Mouse (Mus musculus): ENCODE measurements around the gene Aip. TPM values are rescaled to one million over a fixed set of nuclear protein-coding genes. Genes with fewer than 3 reads are reported as not detected.

Aip gene
- total RNA-seq, 2 experiments from 2014 or later: 46.5 to 47.1 TPM

DNA sequence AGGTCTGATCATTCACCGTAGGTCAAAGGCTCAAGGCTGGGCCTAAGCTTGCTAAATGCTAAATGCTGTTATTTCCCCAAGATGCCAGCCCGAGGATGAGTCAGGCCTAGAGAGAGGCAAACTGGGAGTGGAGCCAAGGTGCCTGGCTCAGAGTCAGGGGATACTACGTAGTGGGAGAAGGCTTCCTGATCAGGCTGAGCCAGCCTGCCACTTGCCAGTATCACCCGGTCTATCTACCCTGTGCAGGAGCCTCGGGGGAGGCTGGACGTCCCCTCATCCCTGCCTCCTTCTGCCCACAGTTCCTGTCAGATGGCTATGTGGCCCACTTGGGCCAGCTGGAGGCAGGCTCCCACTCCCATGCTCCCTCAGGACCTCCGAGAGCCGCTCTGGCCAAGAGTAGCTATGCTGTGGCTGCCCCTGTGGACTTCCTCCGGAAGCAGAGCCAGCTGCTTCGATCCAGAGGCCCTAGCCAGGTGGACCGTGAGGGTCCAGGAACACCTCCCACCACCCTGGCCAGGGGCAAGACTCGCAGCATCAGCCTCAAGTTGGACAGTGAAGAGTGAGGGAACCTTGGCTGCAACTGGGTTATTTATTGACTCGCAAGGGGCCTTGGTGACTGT lies 12.4 kb downstream of the Aip start:
- peak; percentile 85 for DNase-seq

DNA sequence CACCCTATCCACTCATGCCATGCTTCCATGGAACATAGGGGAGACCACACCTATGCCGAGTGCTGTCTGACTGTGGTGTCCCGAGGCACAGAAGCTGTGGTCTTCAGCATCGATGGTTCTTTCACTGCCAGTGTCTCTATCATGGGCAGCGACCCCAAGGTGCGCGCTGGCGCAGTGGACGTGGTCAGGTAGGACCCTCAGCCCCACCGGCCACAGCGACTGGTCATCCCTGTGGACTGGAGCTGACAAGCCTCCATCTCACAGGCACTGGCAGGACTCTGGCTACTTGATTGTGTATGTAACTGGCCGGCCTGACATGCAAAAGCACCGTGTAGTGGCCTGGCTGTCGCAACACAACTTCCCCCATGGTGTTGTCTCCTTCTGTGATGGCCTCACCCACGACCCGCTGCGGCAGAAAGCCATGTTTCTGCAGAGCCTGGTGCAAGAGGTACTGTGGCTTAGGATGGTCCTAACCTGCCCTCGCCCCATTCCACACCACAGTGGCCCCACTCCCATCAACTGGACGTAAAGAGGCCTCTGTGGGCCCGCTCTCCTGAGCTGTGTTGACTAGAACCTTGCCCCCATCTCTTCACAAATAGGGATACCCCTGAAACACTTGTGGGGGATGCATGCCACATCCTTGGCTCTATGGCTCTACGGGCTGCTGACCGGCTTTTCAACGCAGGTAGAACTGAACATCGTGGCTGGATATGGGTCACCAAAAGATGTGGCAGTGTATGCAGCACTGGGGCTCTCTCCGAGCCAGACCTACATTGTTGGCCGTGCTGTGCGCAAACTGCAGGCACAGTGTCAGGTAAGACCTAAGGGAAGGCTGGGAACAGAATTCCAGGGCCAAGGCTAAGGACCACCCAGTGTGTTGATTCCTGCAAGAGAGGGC lies 13.3 kb downstream of the Aip start:
- DNase-seq: no peak

DNA sequence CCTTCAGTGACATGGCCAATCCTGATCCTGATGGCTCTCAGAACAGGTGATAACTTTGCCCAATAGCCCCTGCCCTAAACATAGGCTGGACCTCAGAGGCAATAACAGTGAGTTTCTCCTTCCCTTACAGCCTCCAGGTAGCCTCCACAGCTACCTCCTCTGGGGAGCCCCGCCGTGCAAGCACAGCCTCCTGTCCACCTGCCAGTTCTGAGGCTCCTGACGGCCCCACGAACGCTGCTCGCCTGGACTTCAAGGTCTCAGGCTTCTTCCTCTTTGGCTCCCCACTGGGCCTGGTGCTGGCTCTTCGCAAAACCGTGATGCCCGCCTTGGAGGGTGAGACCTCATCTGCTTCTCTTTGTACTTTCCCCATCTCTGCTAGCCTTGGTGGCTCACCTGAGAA lies 17.1 kb downstream of the Aip start:
- no peak for DNase-seq

DNA sequence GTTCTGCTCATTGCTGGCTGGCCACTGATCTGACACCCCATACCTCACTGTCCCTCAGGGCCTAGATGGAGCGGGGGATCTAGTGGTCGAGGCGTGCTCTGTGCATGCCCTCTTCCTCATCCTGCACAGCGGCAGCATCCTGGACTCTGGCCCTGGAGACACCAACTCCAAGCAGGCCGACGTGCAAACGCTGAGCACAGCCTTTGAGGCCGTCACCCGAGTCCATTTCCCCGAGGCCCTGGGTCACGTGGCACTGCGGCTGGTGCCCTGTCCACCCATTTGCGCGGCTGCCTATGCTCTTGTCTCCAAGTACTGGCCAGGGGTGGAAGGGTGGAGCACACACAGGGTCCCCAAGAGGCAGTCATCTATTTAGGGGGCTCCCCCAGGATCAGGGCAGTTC lies 19.0 kb downstream of the Aip start:
- no peak for DNase-seq

DNA sequence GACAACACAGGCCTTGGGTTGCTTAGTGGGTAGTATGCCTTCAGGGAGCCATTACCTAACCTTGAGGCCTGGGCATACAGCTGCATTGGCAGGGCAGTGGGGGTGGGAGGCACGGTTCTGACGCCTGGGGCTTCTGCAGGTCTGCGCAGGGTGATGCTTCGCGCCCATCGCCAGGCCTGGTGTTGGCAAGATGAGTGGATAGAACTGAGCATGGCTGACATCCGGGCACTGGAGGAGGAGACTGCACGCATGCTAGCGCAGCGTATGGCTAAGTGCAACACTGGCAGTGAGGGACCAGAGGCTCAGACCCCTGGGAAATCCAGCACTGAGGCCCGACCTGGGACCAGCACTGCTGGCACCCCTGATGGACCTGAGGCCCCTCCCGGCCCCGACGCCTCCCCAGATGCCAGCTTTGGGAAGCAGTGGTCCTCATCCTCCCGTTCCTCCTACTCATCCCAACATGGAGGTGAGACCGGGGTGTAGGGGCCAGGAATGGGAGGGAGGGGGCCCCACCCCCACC lies 20.9 kb downstream of the Aip start:
- no peak for DNase-seq

DNA sequence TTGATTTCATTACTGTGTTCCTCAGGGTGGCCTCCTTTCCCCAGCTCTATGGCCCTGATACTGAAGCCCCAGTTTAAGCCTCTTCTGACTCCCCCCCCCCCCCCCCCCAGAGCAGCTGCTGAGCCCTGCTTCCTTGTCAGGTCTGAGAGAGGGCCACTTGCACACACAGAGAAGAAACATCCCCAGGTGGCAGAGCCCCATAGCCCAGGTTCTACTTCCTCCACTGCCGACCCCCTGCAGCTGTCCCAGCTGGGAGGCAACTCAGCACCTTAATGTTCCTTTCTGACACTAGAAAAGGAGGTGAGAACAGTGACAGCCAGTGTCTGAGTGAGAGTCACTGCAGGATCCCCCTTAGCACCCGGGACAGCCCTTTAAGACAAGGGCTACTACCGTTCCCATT lies 21.9 kb downstream of the Aip start:
- DNase-seq: no peak

DNA sequence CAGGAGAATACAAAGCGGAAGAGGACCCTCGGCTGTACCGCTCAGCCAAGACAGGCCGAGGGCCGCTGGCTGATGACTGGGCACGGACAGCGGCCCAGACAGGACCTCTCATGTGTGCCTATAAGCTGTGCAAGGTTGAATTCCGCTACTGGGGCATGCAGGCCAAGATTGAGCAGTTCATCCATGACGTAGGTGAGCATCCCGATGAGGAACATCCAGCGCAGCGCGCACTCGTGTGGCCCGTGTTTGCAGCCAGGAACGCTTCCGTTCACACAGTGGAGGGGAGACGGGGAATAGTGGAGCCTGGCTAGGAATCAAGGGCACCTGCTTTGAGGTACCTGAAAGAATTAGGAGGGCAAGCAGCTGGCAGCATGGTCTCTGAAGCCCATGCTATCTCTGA lies 22.4 kb downstream of the Aip start:
- DNase-seq: no peak

DNA sequence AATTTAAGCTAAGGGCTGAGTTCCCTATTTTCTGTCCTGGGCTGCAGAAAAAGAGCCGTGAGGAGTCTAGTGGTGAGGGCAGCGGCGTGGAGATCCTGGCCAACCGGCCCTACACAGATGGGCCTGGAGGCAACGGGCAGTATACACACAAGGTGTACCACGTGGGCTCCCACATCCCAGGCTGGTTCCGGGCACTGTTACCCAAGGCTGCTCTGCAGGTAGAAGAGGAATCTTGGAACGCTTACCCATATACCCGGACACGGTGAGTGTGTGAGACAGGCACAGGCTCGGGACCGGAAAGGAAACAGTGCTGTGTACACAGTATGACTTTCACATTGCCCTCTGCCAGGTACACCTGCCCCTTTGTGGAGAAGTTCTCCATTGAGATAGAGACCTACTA lies 23.0 kb downstream of the Aip start:
- no peak for DNase-seq

DNA sequence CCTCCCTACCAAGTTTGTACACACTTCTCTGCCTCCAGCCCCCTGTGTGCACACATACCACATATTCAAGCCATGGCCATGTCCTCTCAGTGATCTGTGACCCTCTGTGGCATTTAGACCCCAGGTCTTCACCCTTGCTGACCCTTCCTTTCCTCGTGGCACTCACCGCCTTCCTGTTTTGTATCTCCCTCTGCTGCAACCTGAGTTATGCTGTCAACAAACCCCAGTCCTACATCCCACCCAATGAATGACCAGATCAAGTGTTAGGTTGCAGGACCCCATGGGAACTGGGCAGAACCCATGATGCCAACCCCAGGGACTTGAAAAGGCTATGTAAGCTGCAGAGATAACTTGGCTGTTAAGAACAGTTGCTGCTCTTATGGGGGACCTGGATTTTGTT lies 23.6 kb downstream of the Aip start:
- DNase-seq: no peak

DNA sequence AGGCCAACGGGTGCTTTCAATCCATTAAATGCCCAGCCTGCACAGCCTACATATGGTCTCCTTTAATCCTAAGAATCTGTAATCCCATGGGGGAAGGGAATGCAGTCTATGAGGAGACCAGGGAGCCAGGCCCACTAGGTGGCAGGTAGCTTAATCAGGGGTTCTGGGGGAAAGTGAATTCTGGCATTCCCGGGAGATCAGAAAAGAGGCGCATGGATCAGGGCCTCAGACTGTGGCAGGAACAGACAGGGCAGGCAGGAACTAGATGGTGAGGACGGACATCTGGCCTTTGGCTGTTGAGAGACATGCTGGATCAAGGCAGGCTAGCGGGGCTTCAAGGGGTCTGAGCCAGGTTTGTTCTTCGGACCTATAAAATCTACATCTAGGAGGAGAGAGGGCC lies 24.2 kb downstream of the Aip start:
- no peak for DNase-seq

DNA sequence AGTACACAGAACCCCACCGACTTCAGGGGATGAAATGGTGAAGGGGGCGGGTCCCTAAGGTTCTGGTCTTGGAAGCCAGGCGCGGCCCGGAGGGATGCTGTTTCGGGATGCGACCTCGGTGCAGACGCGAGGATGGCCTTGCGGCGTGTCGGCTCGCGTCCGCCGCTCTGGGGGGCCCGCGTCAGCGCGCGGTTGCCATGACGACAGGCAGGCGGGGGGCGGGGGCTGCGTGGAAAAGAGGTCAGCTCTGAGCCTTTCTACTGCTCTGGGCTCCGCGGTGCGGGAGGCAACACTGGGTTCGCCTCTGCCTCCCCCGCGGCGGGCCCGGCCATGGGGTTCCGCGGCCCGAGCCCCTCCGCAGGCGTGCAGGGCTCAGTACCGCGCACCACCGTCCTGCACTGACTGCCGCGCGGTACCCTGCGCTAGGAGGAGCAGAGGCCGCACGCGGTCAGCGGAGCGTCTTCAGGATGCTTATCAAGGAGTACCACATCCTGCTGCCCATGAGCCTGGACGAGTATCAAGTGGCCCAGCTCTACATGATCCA lies 24.9 kb downstream of the Aip start:
- DNase-seq: no peak

DNA sequence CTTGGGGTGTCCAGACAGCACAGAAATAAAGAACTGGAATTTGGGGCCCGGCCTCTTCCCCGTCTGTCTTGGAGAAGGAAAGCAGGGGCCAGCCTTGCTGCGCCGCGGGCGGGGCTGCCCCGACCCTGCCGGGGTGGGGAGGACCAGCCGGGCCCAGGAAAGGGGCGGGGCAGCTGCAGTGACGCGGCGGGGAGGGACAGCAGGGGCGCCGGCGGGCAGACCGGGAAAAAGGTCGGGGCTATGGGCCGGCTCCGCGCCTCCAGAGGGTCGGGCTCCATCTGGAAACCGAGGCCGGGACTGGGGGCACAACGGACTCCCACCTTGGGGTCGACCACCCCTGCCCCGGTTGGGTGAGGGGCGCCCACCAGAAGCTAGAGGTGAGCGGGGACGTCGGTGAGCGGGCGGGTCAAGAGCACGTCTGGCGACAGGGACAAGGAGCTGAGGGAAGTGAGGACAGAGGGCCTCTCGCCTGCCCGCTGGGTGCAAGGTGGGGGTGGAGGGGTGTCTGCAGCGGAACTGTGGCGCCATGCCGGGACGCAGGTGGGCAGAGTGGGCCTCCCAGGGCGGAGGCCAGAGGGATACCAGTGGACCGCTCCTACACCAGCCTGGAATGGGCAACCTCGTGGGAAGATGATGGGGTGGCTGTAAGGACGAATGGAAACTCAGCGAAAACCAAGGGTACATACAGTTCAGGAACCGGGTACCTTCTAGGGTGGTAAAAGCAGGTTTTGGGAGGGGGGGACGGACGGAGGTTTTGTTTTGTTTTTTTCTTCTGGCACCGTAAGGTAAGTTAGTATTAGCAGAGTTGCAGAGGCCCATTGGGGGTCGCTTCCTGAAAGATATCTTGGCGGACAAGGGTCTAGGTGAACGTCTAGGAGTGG lies 25.6 kb downstream of the Aip start, which contains the start of gene Pitpnm1:
Gene Pitpnm1 (plus strand): TSS at position 162 of the 881 bp plus-strand sequence.
- DNase-seq: peak; percentile 74

DNA sequence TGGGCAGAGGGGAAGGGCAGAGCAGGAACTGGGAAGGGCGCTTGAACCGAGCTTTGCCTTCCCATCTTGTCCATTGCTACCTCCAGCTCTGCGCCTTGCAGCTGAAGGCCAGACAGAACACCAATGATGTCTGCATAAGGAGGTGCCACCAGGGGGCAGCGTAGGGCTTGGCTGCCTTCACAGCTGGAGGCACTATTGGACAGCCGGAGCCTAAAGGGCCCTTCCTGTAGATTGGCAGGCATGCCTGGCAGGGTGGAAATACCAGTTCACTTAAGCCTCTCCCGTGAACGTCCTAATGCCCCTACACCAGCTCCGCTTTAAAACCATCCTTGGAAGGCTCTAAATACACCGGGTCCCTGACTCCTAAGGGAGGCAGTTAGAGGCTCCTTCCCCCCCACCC lies 26.6 kb downstream of the Aip start:
- peak; percentile 95 for DNase-seq

DNA sequence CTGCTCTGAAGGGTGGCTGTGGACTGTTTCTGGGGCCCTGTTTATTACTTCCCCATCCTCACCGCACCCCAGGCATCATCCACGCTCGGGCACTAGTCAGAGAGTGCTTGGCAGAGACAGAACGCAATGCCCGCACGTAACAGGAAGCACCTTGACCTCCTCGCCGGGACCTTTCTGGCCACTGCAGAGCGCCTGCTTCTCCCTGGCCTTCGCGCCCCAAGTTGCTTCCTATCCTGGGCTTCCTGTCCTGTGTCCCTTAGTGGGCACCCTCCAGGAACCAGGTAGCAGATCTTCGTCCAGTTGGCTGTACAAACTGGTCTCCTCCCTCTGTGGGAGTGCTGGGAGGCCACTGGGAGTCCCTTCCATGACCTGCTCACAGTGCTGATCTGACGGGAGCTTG lies 27.2 kb downstream of the Aip start:
- DNase-seq: no peak

DNA sequence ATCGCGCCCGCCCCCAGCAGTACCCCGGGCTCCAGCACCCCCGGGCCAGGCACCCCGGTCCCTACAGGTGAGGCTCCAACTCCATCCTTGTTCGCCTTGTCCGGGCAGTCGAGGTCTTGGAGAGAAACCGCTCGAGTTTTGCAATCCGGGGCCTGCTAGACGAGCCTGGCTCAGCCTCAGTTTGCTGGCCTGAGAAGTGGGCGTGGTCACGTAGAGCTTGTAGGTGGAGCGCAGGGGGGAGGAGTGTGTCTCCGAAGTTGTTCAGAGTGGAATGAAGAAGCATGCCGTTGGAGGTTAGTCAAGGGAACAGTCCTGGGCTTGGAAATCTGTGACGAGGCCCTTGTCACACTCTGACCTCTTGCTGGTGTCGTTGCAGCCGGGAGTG lies 28.2 kb downstream of the Aip start:
- no peak for DNase-seq

DNA sequence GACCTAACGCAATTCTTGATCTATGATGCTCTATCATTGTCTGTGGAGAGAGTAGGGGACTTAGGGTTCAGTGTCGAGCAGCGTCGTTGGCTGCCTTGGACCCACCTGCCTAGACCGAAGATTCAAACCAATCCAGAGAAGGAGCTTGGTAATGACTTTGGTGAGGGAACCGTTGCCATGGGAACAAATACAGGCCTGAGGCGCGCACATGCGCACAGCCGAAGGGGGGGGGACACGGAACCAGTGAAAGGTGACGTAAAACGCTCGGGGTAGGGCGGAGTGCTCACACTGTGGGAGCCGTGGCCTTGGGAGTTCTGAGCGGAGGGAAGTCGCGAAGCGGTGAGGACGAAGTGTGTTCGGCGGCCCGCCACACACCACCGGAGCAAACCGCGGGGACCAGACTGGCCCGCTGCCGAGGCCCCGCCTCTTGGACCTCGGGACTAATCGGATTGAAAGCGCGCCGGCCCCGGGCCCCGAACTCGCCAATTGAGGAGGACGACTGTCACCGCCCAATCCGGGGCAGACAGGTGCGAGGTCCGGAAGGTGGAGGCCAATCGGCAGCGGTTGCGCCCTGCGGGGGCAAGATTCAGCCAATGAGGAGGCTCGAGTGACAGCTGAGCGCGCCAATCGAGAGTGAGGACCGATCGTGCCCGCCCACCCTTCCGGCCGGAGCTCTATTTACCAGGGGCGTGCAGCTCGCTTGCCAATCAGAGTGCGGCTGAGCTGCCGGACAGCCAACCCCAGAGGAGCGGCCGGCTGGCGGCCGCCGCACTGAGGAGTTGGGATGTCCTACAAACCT lies 28.8 kb downstream of the Aip start, which contains the start of gene Cdk2ap2:
Gene Cdk2ap2 (plus strand): TSS at position 541 of the 799 bp plus-strand sequence.
- peak; percentile 99 for DNase-seq

DNA sequence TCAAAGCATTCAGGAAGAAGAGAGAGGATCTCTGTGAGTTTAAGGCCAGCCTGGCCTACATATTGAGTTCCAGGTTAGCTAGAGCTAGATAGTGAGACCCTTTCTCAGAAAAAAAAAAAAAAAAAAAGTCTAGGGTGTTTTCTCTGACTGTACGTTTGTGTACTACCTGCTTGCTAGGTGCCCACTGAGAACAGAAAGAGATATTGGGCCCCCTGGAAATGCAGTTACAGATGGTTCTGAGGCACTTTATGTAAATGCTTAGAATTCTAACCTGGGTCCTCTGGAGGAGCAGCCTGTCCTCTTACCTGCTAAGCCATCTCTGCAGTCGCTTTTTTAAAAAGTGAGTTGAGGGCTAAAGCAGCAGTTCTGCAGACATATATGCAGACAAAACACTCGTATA lies 29.9 kb downstream of the Aip start:
- no peak for DNase-seq

DNA sequence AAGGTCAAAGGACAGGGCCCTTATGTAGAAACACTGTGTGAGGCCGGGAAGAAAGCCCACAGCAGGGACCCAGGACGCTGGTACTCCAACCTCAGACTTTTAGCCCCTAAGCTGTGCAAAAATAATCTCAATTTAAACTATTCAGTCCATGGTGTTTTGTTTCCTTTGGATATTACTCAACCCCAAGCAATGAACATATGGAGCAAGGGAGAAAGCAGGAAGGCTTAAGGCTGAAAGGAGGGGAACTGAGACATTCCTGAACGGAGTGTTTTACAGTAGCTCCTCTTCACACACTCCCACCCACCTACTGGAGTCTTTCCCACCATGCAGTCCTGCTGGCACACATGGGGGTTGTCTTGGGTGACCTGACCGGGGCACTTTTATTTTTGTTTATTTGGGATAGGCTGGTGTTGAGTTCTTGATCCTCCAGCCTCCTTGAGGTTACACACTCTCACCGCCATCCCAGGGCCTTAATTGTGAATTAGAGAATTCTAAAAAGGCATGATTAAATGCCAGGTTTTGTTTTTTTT lies 30.8 kb downstream of the Aip start:
- no peak for DNase-seq

DNA sequence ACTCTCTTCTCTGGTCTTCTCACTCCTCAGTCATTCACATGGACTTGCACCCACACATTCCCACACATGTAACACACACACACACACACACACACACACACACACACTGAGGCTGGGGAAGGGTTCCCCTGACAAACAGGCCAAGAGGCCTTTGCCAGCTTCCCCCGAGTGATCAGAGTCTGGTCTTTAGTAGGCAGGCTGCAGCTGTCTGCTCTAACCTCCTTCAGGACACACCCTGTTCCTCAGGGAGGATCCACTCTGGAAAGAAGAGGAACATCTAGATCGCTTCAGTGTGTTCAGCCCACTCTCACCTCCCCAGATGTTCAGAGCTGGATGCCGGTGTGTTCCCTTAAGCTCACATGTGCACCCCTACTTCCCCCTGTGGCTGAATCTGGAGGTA lies 31.3 kb downstream of the Aip start:
- DNase-seq: no peak

DNA sequence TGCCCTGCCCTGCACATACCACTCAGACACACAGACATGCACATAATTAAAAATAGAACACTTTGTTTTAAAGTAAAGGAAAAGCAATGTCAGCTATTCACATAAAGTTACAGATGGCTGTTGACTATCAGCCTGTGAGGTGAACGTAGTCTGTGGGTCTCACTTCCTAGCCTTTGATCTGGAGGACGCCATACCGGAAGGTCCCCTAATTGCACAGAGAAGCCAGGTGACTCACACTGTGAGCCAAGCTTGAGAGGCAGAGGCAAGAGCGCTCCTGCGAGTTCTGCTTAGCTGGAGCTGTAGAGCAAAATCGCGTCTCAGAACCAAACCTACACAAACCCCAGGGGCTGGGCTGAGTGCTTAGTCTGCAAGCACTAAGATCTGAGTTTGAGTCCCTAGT lies 31.9 kb downstream of the Aip start:
- DNase-seq: no peak

DNA sequence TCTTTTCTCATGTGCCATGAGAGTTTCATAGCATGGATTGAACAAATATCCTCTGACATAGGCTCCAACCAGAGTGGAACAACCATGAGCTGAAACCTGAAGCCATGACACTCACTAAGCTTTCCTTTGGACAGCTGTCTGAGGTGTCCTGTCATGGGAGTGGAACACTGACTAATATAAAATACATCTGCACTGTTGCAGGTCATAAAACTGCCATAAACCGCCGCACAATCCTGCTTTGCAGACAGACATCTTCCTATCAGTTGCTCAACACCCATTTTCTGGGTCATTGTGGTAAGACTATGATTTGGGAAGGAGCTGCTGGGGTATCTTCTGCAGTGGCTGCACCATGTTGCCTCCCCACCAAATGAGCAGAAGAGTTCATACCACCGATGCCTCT lies 32.9 kb downstream of the Aip start:
- DNase-seq: no peak

Measured in gastrocnemius, postnatal 10 days (tissue).